Mouse (Mus musculus) embryonic fibroblast, embryonic 13.5 days (primary cell): ENCODE results near the gene Otop3. TPM values are rescaled to one million over a fixed set of nuclear protein-coding genes. Genes with fewer than 3 reads are reported as not detected.

Experiments
- H3K27ac ChIP-seq: 2 replicates; pipeline ENCODE4 v1.5.1; 2012; ENCODE audit warnings: low read length, control low read depth, inconsistent platforms; ENCODE audit not compliant: insufficient read depth
- H3K4me1 ChIP-seq: 2 replicates; pipeline ENCODE4 v1.6.1; 2011; ENCODE audit warnings: low read length; ENCODE audit not compliant: control insufficient read depth, insufficient read depth
- H3K4me3 ChIP-seq: 2 replicates; pipeline ENCODE4 v1.5.1; 2011; ENCODE audit warnings: mild to moderate bottlenecking, control low read depth, low read length; ENCODE audit not compliant: insufficient read depth
- CTCF ChIP-seq: IDR thresholded peaks from 2 replicates; pipeline ENCODE4 v1.5.1; 2011; ENCODE audit warnings: mild to moderate bottlenecking, control low read depth, low read length, moderate library complexity, borderline replicate concordance; ENCODE audit not compliant: insufficient read depth
- POLR2A ChIP-seq: IDR thresholded peaks from 2 replicates; pipeline ENCODE4 v1.6.1; 2011; ENCODE audit warnings: low read depth, mild to moderate bottlenecking, control low read depth, low read length, moderate library complexity
- polyA plus RNA-seq: library from polyadenylated mRNA; stranded (reverse); fragments of >200 nt; gene quantifications from 2 replicates; pipeline ENCODE4 v1.2.4, GENCODE M21; 2011; ENCODE audit warnings: low read depth; ENCODE audit not compliant: missing spikeins, insufficient read length

Otop3 gene
- polyA plus RNA-seq, 1 experiment: not detected

DNA sequence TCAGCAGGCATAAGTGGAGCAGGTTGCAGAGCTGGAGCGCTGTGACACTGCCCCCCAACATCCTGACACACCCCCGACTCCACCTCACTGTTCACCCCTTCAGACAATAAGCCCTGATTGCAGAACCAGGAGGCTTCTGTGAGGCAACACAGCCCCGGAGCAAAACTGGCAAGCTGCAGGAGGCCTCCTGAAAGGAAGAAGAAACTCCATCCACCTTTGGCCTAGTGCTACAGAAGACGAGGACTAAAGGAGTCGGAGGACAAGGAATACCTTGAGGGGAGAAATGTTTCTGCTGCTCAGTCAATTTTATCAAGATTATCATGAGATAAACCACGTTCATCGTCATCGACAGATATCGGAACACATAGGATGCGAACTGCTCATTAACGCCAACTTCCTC is 38.6 kb upstream of the Otop3 start:
- H3K27ac ChIP-seq: no peak overlapping the region
- no peaks in the 10 kb centered on the region for H3K4me1 ChIP-seq
- H3K4me3 ChIP-seq: no peak overlapping the region
- TF ChIP-seq POLR2A: no peak
- TF ChIP-seq CTCF: no peak

DNA sequence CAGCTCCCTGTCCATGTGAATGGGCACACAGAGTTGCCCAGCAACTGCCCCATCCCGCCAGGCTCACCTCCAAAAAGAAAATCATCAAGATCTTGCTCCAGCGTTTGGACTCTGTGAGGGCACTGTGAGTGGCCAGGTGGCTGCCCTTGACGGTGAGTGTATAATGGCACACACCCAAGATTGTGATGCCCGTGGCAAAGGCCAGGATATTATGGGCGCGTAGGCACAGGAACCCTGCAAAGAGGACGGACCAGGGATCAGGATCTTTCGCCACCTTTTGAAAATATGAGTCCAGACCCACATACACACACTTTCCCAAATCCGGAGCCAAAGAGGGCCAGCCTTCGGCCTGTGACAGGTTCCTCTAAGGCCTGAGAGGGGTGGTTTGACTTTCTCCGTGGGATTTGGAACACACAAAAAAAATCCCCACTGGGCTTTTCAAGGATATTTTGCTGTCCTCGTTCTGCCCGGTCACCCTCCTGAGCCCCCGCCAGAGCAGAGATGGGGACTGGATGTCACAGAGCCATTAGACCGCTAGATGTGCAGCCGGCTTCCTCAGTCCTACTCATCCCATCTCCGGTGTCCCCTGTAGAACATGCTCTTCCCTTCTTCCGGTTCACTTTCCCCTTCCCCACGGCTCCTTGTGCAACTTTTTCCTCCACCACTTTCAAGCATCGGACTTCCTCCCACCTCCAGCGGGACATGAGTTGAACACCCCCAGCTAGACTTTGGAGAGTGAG is 37.9 kb upstream of the Otop3 start:
- Histone ChIP-seq H3K4me3 (no peak overlapping the region), H3K27ac (no peak overlapping the region)
- TF ChIP-seq CTCF (no peak), POLR2A (no peak)

DNA sequence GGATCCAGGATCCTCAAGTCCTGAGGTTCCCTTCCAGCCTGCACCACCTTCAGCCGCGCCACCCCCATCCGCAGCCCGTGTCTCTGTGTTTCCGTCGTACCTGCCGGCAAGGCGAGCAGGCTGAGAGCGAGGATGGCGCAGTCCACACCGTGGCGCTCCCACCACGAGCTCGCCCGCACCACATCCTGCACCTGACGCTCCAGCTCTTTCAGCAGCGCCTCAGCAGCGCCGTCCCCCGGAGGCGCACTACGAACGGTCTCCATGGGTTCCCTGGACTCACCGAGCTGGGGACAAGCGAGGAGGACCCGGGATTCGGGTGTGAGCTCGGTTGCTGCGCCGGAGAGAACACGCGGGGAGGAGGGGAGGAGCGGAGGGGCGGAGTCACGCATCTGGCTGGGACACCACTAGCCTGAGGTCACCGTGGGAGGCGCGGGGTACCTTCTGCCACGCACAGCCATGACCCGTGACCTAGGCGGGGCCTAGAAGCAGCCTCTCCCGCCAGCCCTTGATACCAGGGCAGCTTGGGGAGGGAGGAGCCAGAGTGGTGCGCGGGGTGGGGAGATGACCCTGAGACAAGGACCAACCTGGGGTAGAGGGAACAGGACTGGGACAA is 37.2 kb upstream of the Otop3 start, which contains the start of gene Fads6:
Gene Fads6, minus strand, starts transcription at position 450 of the 613 bp plus-strand sequence.
- peak; percentile 40; the same call in 1 of the 2 replicates for TF ChIP-seq CTCF
- no peak for TF ChIP-seq POLR2A
- Histone ChIP-seq H3K4me1 (no peaks in the 10 kb centered on the region), H3K27ac (no peak within 1 kb of the TSS), H3K4me3 (peak within 1 kb of the TSS; percentile 4; the same call in 1 of the 2 replicates)

More for the DNA sequence above, 37.9 kb upstream of the Otop3 start:
- no peaks in the 10 kb centered on the region for H3K4me1 ChIP-seq

DNA sequence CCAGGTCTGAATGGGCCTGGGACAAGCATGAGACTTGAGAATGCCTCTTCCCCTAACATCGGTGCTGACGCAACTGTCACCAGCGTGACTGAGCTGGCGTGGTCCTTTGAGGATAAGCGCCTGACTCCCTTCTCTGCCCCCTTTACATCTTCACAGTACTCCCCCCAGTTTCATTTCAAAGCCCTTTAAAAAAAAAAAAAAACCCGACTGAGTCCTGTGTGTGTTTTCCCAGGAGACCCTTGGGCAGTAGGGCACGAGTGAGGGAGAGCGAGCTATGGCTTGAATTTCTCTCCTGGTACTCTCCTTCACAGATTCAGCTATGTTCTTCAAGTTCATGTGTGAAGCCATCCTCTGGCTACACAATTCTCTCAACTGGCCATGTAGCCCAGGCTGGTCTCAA is 36.4 kb upstream of the Otop3 start:
- no peak overlapping the region for H3K27ac ChIP-seq
- no peak overlapping the region for H3K4me3 ChIP-seq
- TF ChIP-seq CTCF (no peak), POLR2A (no peak)
- H3K4me1 ChIP-seq: no peaks in the 10 kb centered on the region

DNA sequence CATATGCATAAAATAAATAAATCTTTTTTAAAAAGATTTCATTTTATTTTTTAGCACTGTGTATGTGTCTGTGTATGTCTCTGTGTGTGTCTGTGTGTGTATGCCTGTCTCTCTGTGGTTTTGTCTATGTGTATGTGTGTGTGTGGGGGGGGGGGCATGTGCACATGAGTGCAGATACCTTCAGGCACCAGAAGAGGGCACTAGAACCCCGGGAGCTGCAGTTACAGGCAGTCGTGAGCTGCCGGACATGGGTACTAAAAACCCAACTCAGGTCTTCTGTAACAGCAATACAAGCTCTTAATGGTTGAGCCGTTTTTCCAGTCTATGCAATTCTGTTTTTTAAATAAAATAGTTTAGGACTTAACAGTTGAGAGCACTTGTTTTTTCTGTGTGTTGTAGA is 33.8 kb upstream of the Otop3 start:
- Histone ChIP-seq H3K4me3 (no peak overlapping the region), H3K27ac (no peak overlapping the region), H3K4me1 (no peaks in the 10 kb centered on the region)
- TF ChIP-seq POLR2A (no peak), CTCF (no peak)

DNA sequence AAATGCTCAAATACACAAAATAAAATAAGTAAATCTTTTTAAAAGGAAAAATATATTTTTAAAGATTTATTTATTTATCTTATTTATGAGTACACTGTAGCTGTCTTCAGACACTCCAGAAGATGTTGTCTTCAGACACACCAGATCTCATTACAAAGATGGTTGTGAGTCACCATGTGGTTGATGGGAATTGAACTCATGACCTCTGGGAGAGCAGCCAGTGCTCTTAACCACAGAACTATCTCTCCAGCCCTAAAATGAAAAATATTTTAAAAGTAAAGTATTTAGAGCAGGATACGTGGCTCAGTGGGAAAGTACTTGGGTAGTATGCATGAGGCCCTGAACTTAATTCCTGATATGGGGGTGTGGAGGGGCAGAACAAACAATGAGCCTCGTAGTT is 33.2 kb upstream of the Otop3 start:
- H3K27ac ChIP-seq: no peak overlapping the region
- TF ChIP-seq CTCF (no peak), POLR2A (no peak)
- no peak overlapping the region for H3K4me3 ChIP-seq
- no peaks in the 10 kb centered on the region for H3K4me1 ChIP-seq

DNA sequence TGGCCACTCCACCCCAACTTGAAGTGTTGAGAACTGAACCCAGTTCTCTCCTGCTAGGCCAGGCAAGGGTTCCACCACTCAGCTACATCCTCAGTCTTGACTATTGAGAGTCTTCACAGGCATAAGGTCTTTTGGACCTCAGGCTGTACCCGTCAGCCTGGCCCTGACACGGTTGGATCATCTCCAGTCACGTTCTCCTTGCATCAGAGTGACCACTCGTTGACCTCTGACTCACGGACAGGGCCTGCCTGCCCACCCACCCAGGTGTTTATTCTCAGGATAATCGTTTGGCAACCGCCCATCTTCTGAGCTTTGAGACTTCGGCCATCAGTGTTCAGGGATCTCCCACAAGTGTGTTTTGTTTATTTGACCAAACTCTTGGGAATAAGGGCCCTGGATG is 31.4 kb upstream of the Otop3 start:
- TF ChIP-seq POLR2A (no peak), CTCF (no peak)
- H3K4me3 ChIP-seq: no peak overlapping the region
- no peaks in the 10 kb centered on the region for H3K4me1 ChIP-seq
- no peak overlapping the region for H3K27ac ChIP-seq

DNA sequence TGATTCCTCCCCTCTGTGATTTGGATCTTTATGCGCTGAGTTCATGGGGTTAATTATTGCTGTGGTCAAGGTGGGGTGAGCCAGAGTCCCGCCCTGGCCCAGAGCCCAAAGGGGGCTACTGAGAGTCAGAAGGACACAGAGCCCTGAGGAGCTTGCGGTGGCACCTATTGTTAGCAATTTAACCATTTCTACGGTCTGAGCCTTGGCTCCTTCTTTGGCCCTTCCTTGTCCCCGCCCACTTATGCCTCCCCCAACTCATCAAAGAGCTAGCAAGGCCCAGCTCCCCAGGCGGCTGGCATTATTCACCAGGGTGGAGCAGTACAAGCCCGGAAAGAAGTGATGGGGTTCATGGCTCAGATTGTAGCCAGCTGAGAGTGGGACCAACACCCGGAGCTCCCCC is 27.7 kb upstream of the Otop3 start, which contains the start of gene Otop2:
Gene Otop2, plus strand, starts transcription at position 301 of the 400 bp plus-strand sequence.
- Histone ChIP-seq H3K4me1 (no peaks in the 10 kb centered on the region), H3K27ac (no peak within 1 kb of the TSS), H3K4me3 (no peak within 1 kb of the TSS)
- no peak for TF ChIP-seq CTCF
- no peak for TF ChIP-seq POLR2A

DNA sequence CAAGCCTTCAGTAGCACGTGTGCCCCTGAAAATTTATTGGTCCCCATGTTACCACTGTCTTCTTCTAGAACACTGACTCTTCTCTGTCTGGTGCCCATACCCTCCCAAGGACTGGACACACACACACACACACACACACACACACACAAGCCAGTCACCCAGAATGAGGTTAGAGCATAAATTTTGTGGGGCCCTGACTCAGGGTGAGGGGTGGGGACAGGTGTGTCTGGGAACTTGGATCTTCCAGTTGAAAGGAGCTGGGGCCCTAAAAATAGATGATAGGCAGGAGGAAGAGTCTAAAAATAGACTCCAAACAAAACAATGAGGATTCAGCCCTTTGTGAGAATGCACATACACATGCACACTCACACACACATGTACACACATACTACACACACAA is 25.8 kb upstream of the Otop3 start:
- no peak for TF ChIP-seq POLR2A
- no peak for TF ChIP-seq CTCF
- no peak overlapping the region for H3K4me3 ChIP-seq
- H3K27ac ChIP-seq: no peak overlapping the region

DNA sequence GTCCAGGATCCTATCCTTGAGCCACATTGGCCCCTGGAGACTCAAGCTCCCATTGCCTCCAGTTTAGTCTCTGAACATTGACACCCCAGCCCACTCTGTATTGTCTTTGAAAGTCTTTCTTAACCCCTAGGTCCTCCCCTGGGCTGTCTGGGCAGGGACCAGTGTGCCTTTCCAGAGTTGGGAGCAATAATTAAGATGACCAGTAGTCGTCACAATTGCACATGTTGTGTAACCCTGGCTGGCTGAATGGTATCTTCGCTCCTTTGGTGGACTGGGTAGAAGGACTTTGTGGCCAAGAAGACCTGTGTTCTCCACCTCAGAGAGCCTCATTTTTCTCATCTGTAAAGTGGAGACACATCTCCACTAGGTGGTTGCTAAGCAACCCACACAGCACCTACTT is 20.3 kb upstream of the Otop3 start:
- Histone ChIP-seq H3K4me1 (no peaks in the 10 kb centered on the region), H3K4me3 (no peak overlapping the region), H3K27ac (no peak overlapping the region)
- no peak for TF ChIP-seq CTCF

More for the DNA sequence above, 25.8 kb upstream of the Otop3 start:
- H3K4me1 ChIP-seq: no peaks in the 10 kb centered on the region
